Mouse (Mus musculus): ENCODE data around the gene Maml2. TPM values are rescaled to one million over a fixed set of nuclear protein-coding genes. Genes with fewer than 3 reads are reported as not detected.

Maml2 gene
- polyA plus RNA-seq, 1 experiment: 1.3 TPM

- no peak overlapping the region for H3K4me2 ChIP-seq (ENCODE audit: low read depth)
- H3K4me3 ChIP-seq: no peak overlapping the region
- TF ChIP-seq SRF (IDR thresholded peaks at IDR 0.05; ENCODE audit: control insufficient read depth, insufficient read length, low read depth) (no peak), MYOG (IDR thresholded peaks at IDR 0.05; ENCODE audit: control insufficient read depth in 1 of 3, insufficient read depth in 1 of 3, insufficient read length in 2 of 3, low read depth in 2 of 3) (no peak), MAX (IDR thresholded peaks at IDR 0.05; ENCODE audit: low read depth) (no peak), TCF3 (IDR thresholded peaks at IDR 0.05; ENCODE audit: insufficient read length, low read depth) (no peak), POLR2AphosphoS2 (IDR thresholded peaks at IDR 0.05; ENCODE audit: insufficient read length, low read depth) (no peak), POLR2A (IDR thresholded peaks at IDR 0.05; ENCODE audit: insufficient read length, low read depth) (no peak), E2F4 (IDR thresholded peaks at IDR 0.05; ENCODE audit: insufficient read depth) (no peak), CEBPB (IDR thresholded peaks at IDR 0.05; ENCODE audit: insufficient read depth, poor library complexity, severe bottlenecking) (no peak), MYOD1 (IDR thresholded peaks at IDR 0.05; ENCODE audit: control insufficient read depth in 1 of 3, insufficient read length in 2 of 3, low read depth in 2 of 3) (no peak), USF1 (IDR thresholded peaks at IDR 0.05; ENCODE audit: low read depth) (no peak), REST (IDR thresholded peaks at IDR 0.05; ENCODE audit: insufficient read depth, insufficient read length) (no peak), TCF12 (IDR thresholded peaks at IDR 0.05; ENCODE audit: insufficient read depth, poor library complexity, severe bottlenecking) (no peak)
- no peaks in the 10 kb centered on the region for H3K79me2 ChIP-seq (ENCODE audit: control insufficient read depth, insufficient read depth)
- no peaks in the 10 kb centered on the region for H3K27me3 ChIP-seq (ENCODE audit: control insufficient read depth, insufficient read depth, insufficient read length)
- no peak overlapping the region for H3ac ChIP-seq (ENCODE audit: control insufficient read depth, insufficient read length)
- no peaks in the 10 kb centered on the region for H3K36me3 ChIP-seq (ENCODE audit: control insufficient read depth, insufficient read depth)
Measured at GRCm38 (mm10) chr9:13467745-13468144, 170.0 kb downstream of the Maml2 start.

DNA sequence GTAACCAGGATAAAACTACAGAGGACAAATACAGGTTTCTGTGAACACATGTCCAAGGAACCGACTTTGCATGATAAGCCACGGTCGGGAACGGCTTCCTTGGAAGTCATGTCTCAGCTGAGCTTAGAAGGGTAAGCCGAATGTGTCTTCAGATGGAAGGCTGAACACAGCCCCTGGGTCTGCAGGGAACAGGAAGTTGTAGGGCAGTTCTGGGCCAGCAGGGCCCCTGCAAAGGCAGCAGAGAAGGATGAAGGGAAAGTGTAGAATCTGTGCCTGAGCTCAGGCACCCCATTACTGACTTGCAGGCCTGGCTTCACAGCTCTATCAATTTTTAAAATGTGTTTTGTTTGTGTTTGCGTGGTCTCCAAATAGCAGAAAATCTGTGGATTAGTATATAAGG is 171.0 kb downstream of the Maml2 start:
- Histone ChIP-seq H3ac (ENCODE audit: control insufficient read depth, insufficient read length) (no peak overlapping the region), H3K79me2 (ENCODE audit: control insufficient read depth, insufficient read depth) (no peaks in the 10 kb centered on the region), H3K27me3 (ENCODE audit: control insufficient read depth, insufficient read depth, insufficient read length) (no peaks in the 10 kb centered on the region), H3K36me3 (ENCODE audit: control insufficient read depth, insufficient read depth) (no peaks in the 10 kb centered on the region), H3K4me2 (ENCODE audit: low read depth) (no peak overlapping the region), H3K4me3 (no peak overlapping the region)
- TF ChIP-seq MAX (IDR thresholded peaks at IDR 0.05; ENCODE audit: low read depth) (no peak), POLR2A (IDR thresholded peaks at IDR 0.05; ENCODE audit: insufficient read length, low read depth) (no peak), TCF3 (IDR thresholded peaks at IDR 0.05; ENCODE audit: insufficient read length, low read depth) (no peak), MYOD1 (IDR thresholded peaks at IDR 0.05; ENCODE audit: control insufficient read depth in 1 of 3, insufficient read length in 2 of 3, low read depth in 2 of 3) (no peak), MYOG (IDR thresholded peaks at IDR 0.05; ENCODE audit: control insufficient read depth in 1 of 3, insufficient read depth in 1 of 3, insufficient read length in 2 of 3, low read depth in 2 of 3) (no peak), CEBPB (IDR thresholded peaks at IDR 0.05; ENCODE audit: insufficient read depth, poor library complexity, severe bottlenecking) (no peak), REST (IDR thresholded peaks at IDR 0.05; ENCODE audit: insufficient read depth, insufficient read length) (no peak), TCF12 (IDR thresholded peaks at IDR 0.05; ENCODE audit: insufficient read depth, poor library complexity, severe bottlenecking) (no peak), E2F4 (IDR thresholded peaks at IDR 0.05; ENCODE audit: insufficient read depth) (no peak), POLR2AphosphoS2 (IDR thresholded peaks at IDR 0.05; ENCODE audit: insufficient read length, low read depth) (no peak), USF1 (IDR thresholded peaks at IDR 0.05; ENCODE audit: low read depth) (no peak), SRF (IDR thresholded peaks at IDR 0.05; ENCODE audit: control insufficient read depth, insufficient read length, low read depth) (no peak)

- H3K36me3 ChIP-seq (ENCODE audit: control insufficient read depth, insufficient read depth): no peaks in the 10 kb centered on the region
- TF ChIP-seq TCF12 (IDR thresholded peaks at IDR 0.05; ENCODE audit: insufficient read depth, poor library complexity, severe bottlenecking): no peak
- TF ChIP-seq MAX (IDR thresholded peaks at IDR 0.05; ENCODE audit: low read depth): no peak
- no peak for TF ChIP-seq TCF3 (IDR thresholded peaks at IDR 0.05; ENCODE audit: insufficient read length, low read depth)
- no peak for TF ChIP-seq USF1 (IDR thresholded peaks at IDR 0.05; ENCODE audit: low read depth)
- TF ChIP-seq CEBPB (IDR thresholded peaks at IDR 0.05; ENCODE audit: insufficient read depth, poor library complexity, severe bottlenecking): no peak
- no peak for TF ChIP-seq MYOD1 (IDR thresholded peaks at IDR 0.05; ENCODE audit: control insufficient read depth in 1 of 3, insufficient read length in 2 of 3, low read depth in 2 of 3)
- TF ChIP-seq SRF (IDR thresholded peaks at IDR 0.05; ENCODE audit: control insufficient read depth, insufficient read length, low read depth): no peak
- TF ChIP-seq POLR2AphosphoS2 (IDR thresholded peaks at IDR 0.05; ENCODE audit: insufficient read length, low read depth): no peak
- TF ChIP-seq E2F4 (IDR thresholded peaks at IDR 0.05; ENCODE audit: insufficient read depth): no peak
- no peak for TF ChIP-seq MYOG (IDR thresholded peaks at IDR 0.05; ENCODE audit: control insufficient read depth in 1 of 3, insufficient read depth in 1 of 3, insufficient read length in 2 of 3, low read depth in 2 of 3)
- no peak for TF ChIP-seq REST (IDR thresholded peaks at IDR 0.05; ENCODE audit: insufficient read depth, insufficient read length)
- no peak for TF ChIP-seq POLR2A (IDR thresholded peaks at IDR 0.05; ENCODE audit: insufficient read length, low read depth)
Measured at GRCm38 (mm10) chr9:13470013-13470412, 172.3 kb downstream of the Maml2 start.

DNA sequence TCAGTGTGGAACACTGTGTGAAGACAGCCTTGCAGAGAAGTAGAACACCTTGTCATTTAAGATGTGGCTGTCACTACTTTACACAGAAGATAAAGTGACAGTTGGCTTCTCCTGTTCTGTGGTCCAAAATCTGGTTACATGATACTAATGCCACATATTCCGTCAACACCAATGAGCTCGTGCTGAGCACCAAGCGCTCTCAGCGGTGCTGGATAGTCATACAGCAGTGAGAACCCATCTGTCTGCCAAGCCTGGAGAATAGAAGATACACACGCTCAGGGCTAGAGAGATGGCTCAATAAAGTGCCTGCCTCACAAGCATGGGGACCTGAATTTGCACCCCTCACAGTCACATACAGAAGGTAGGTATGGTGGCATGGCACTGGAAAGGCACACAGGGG is 177.2 kb downstream of the Maml2 start:
- H3K79me2 ChIP-seq (ENCODE audit: control insufficient read depth, insufficient read depth): no peaks in the 10 kb centered on the region
- no peak overlapping the region for H3K4me2 ChIP-seq (ENCODE audit: low read depth)
- H3ac ChIP-seq (ENCODE audit: control insufficient read depth, insufficient read length): no peak overlapping the region
- no peaks in the 10 kb centered on the region for H3K36me3 ChIP-seq (ENCODE audit: control insufficient read depth, insufficient read depth)
- no peaks in the 10 kb centered on the region for H3K27me3 ChIP-seq (ENCODE audit: control insufficient read depth, insufficient read depth, insufficient read length)
- TF ChIP-seq CEBPB (IDR thresholded peaks at IDR 0.05; ENCODE audit: insufficient read depth, poor library complexity, severe bottlenecking): no peak
- no peak for TF ChIP-seq TCF12 (IDR thresholded peaks at IDR 0.05; ENCODE audit: insufficient read depth, poor library complexity, severe bottlenecking)
- TF ChIP-seq MAX (IDR thresholded peaks at IDR 0.05; ENCODE audit: low read depth): no peak
- TF ChIP-seq MYOG (IDR thresholded peaks at IDR 0.05; ENCODE audit: control insufficient read depth in 1 of 3, insufficient read depth in 1 of 3, insufficient read length in 2 of 3, low read depth in 2 of 3): no peak
- TF ChIP-seq TCF3 (IDR thresholded peaks at IDR 0.05; ENCODE audit: insufficient read length, low read depth): no peak
- TF ChIP-seq E2F4 (IDR thresholded peaks at IDR 0.05; ENCODE audit: insufficient read depth): no peak
- TF ChIP-seq MYOD1 (IDR thresholded peaks at IDR 0.05; ENCODE audit: control insufficient read depth in 1 of 3, insufficient read length in 2 of 3, low read depth in 2 of 3): no peak
- no peak for TF ChIP-seq SRF (IDR thresholded peaks at IDR 0.05; ENCODE audit: control insufficient read depth, insufficient read length, low read depth)
- TF ChIP-seq POLR2AphosphoS2 (IDR thresholded peaks at IDR 0.05; ENCODE audit: insufficient read length, low read depth): no peak
- no peak for TF ChIP-seq REST (IDR thresholded peaks at IDR 0.05; ENCODE audit: insufficient read depth, insufficient read length)
- TF ChIP-seq POLR2A (IDR thresholded peaks at IDR 0.05; ENCODE audit: insufficient read length, low read depth): no peak
- TF ChIP-seq USF1 (IDR thresholded peaks at IDR 0.05; ENCODE audit: low read depth): no peak
- H3K4me3 ChIP-seq: no peak overlapping the region

More at GRCm38 (mm10) chr9:13470013-13470412, 172.3 kb downstream of the Maml2 start:
- Histone ChIP-seq H3K4me3 (no peak overlapping the region), H3K27me3 (ENCODE audit: control insufficient read depth, insufficient read depth, insufficient read length) (no peaks in the 10 kb centered on the region), H3ac (ENCODE audit: control insufficient read depth, insufficient read length) (no peak overlapping the region), H3K4me2 (ENCODE audit: low read depth) (no peak overlapping the region), H3K79me2 (ENCODE audit: control insufficient read depth, insufficient read depth) (no peaks in the 10 kb centered on the region)
